Mouse (Mus musculus) kidney, postnatal 10 days (tissue): ENCODE measurements at regions not wholly inside any gene's neighbourhood (a gene's known extent, or its start where the extent isn't known, plus 50 kb on each side); places are given as distances from the start of the nearest gene placed in this dataset.

Experiments used
- DNase-seq: peaks from one replicate; pipeline ENCODE4 v3.0.0; 2021; ENCODE audit warnings: mixed read lengths

DNA sequence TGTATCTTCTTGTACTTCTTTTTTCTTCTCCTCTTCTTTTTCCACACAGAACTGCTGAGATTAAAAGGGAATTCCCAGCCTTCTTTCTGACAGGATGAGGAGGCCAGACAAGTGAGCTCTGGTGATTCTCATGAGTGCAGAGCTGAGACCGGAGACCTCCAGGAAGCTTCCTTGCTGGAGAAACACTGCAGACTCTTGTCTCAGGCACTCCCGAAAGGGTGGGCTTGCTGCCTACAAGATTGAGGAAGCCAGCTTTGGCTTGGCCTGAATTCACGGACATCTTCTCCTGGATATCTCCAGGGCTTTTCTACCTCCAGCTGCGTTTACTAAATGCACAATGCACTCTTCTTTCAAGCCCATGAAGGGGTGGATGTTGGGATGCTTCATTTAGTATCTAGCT lies 226.0 kb downstream of the Csl start:
- no peak for DNase-seq

GRCm38 (mm10) chr10:99534237-99534636 lies 225.2 kb downstream of the Csl start:
- DNase-seq = no peak

GRCm38 (mm10) chr10:99538639-99539038 lies 220.8 kb downstream of the Csl start:
- no peak for DNase-seq

GRCm38 (mm10) chr10:99552373-99552772 lies 207.1 kb downstream of the Csl start:
- DNase-seq = no peak

DNA sequence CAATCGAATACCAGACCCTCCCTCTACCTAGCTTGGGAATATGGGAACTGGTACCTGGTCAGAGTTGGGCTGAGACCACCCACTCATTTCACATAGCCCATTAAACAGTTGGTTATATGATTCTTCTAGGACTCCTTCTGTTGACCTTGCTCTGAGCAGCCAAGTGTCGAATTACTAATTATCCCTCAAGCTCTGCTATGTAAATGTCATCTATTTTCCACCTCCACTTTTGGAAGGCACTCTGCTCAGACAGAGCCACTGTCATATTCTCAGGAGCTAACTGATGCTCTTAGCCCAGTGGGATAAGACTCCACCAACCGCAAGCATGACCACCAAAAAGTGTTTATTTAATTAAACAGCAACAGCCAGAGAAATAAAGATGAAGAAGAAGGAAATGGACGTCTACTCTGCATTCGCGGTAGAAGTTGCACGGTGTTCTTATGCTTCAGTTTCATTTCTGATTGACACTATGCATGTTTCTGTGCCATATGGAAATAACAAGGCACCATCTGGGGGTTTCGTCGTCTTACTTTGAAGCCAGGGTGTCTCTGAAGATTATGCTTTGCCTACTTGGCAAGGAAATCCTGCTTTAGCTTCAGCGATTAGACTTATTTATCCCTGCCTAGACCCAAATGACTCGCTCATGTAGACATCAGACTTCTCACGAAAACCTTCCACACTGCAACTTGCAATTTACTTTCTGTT lies 206.5 kb downstream of the Csl start:
- DNase-seq = no peak

GRCm38 (mm10) chr10:99555021-99555420 lies 204.4 kb downstream of the Csl start:
- DNase-seq = no peak

GRCm38 (mm10) chr10:99555658-99556352 lies 203.7 kb downstream of the Csl start:
- DNase-seq = no peak

DNA sequence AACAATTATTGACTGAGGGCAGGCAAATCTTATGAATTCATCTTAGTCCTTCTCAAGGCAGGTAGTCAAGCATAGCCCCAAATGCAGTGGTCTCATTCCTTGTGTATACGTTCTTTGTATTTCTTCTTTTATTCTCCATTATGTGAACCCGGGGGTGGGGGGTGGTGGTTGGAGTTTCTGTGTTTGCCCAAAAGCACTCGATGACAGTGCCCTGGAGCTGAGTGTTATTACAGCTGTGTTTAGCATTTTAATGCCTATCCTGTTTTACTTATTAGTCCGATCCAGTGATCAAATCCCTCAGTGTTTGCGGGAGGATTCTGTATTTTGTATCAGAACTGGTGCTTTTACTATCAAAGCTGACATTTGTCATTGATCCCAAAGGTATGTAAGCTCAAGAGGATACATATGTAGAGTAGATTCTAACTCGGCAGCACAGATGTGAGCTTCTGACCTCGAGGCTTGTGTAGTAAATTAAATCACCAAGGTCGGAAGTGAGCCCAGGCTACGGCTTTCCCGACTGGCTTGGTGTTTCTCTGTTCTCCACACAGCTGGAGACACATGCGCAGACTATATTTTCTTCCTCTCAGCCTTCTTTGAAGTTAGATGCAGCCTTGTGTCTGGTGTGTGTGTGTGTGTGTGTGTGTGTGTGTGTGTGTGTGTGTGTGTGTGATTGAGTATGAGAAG lies 203.0 kb downstream of the Csl start:
- no peak for DNase-seq

DNA sequence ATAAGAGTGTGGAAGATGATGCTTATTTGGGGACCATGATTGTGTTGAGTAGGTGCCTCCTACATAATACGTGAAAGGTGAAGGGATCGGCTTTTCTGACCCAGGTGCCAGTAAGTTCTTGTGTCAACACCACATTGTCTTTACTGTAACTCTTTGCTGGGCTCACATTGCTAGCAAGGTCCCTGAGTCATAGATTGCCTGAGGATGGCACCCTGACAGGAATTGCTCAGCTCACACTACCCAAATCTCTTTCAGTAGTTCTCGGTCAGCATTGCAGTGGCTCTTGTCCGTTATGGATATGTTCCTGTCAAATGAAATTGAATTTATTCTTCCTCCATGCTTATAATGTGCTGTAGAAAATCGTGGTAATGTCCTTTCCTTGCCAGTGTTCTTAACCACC lies 200.8 kb downstream of the Csl start:
- DNase-seq = no peak

DNA sequence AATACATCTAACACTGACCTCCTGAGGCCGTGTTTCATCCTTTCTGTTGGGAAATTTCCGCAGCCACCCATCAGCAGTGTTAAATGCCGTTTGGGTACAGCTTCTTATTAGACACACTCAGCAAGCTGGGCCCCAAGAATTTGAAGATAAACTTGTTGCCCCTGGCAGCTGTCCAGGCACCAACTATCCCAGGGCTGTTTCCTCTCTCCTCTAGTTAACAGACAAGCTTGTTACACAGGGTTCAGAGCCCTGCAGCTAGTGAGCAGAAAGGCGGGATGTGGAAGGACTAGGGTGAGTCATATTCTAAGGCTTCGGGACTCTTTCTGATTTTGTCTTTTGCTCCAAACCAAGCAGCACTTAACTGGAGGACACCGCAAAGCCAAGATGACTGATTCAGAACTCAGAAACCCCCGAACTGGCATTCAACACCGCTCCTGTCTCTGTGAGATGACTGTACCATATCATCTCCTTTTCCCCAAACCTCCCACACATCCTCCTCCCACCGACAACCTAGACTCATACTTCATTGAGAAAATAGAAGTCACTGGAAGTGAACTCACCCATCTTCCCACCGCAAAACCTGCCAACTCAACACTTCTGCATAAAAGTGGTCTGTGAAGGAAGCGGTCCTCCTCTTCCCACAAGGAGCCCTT lies 198.2 kb downstream of the Csl start:
- no peak for DNase-seq

GRCm38 (mm10) chr10:99564605-99565004 lies 194.9 kb downstream of the Csl start:
- DNase-seq = no peak

- peak; percentile 70 for DNase-seq
Observed at GRCm38 (mm10) chr10:99568424-99568823, 191.0 kb downstream of the Csl start.

DNA sequence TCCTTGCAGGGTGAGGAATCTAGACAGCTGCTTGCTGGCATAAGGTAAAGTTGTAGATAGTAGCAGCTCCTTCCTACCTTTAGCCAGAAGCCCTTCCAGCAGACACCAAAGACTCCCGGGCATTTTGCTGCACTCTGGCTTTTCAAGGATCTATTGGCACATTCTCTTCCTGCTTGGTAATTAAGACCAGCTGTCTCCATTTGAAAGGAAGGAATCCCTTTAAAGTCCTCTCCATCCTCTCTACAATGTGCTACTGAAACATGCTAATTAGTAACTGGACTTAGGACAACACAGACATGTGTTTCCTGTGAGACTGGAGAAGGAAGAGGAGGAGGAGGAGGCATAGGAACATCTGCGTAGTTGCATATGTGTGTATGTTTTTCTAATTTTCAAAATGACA lies 189.3 kb downstream of the Csl start:
- DNase-seq = no peak

- DNase-seq = no peak
Observed at GRCm38 (mm10) chr10:99573997-99574396, 185.5 kb downstream of the Csl start.

DNA sequence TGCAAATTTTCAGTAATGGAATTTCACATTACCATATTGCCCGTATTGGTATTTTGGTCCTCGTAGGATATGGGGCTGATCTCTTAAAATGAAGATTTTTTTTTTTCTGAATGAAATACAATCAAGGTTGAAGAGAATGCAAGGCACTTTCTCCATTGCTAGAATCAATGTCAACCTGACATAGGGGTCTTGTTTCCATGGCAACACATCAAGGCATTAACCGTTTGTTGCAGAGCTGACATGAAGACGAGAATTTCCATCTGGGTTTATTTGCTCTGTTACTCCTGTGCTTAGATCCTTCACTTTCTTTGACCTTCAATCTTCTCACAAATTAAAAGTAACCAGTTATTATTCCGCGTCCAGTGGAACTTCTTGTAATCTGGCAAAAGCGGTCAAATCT lies 184.2 kb downstream of the Csl start:
- DNase-seq = no peak

DNA sequence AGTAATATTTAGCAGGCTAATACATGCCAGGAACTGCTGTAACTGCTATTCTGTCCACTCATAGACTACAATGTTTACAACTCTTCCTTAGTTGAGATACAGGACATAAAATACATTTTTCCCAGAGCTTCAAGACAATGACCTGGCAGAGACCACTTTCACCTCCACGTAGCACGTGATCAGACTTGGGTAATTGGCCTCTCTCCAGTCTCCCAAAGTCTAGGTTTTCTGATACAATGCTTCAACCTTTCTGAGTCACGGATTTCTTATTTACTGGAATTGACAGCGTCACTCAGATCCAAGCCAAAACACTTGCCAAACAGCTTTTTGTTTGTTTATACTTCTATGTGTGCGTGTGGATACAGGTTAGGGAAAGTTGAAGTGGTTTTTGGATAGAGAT lies 183.2 kb downstream of the Csl start:
- no peak for DNase-seq

DNA sequence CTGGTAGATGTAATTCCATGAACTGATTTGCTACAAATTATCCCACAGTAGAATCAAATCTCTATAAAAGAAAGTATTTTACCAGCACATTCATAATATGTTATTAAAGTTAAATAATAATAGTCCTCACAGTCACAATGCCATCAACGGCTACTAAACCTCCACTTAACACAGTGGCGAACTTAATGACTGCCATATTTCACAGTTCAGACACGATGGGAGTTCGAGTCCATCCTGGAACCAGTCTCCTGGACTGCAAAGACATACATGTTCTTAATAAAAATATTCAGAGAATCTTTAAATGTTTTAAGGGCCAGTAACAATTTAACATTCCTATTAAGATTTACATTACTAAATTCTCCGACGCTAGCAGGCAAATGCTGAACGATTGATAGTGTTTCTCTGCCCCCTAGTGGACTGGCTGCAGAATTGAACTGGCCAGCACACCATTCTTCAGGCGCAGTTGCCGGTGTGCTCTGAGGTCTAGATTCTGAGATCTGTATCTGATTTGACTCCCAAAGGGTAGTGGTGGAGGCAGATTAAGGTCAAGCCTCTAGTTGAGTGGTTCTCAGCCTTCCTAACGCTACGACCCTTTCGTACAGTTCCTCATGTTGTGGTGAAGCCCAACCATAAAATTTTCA lies 182.3 kb downstream of the Csl start:
- DNase-seq = peak; percentile 63

DNA sequence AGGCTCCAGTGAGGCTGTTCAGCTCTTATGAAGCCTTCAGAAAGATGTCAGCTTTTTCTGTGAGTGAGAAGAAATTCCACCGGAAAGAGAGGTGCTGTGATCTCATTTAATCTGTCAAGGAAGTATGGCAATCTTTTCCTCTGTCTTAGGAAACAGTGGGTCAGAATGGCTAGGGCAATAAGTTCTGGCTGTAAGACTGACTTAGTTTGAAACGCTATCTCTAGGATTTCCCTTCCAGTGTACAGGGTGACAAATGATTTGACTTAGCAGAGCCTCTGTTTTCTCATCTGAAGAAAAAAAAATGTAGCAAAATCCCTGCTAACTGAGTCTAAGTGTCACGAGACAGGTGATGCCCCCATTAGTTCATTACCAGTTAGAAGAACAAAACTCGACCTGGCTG lies 181.1 kb downstream of the Csl start:
- DNase-seq = no peak

- DNase-seq = no peak
Observed at GRCm38 (mm10) chr10:99580191-99580590, 179.3 kb downstream of the Csl start.

DNA sequence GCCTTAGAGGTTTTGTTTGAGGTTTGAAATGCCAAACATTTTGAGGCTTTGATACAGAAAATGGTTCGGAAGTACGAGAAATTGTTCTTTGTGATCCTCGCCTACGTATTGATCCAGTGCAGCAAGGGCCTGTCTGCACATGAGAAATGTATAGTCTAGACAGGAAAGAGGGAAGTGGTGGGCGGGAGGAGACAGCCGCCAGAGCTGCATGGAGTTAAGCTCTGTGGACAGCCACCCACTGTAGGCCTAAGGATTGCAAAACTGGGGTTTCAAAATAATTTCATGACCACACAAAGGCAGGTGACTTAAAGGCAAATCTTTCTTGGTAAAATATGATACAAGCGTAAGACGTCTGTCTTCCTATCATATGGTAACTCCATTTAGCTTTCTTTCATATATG lies 178.4 kb downstream of the Csl start:
- DNase-seq = no peak

GRCm38 (mm10) chr10:99584855-99585254 lies 174.6 kb downstream of the Csl start:
- no peak for DNase-seq

- peak; percentile 24 for DNase-seq
Observed at GRCm38 (mm10) chr10:99592220-99592619, 167.2 kb downstream of the Csl start.

DNA sequence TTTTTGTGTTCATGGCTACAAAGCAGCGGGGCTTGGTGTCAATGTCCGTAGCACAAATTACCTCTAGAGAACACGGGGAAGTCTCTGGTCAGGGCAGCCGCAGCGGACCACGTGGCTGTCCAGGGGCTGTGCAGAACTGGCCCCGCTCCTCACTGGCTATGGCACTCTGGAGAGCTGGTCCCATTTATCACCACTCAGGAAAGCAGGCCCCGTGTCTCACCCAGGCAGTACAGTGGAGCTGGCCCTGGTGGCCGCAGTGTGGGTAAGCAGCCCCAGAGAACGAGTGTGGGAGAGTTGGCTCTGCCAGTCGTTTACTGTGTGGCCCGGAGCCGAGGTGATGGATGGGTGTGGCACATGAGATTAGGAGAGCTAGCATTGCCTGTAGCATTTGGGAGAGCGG lies 163.8 kb downstream of the Csl start:
- no peak for DNase-seq
